In genomic region chr13:89834485-89834884, GRCm38 (mm10) we compare ENCODE assay signal across 19 mouse cellular contexts.
"Had no signal": no experiment of that assay in that cellular context is flagged by ENCODE, and none has a peak within 500 bp of the region (broad histone marks: within the 10 kb centered on the region; RNA-seq: fewer than 3 reads in every experiment).

No protein-coding gene starts in this region.

- H3K36me3 ChIP-seq: intestine, embryonic 15.5 days; kidney, embryonic 15.5 days; liver, embryonic 13.5 days; neural tube, embryonic 12.5 days; neural tube, embryonic 15.5 days had no signal

- H3K4me1 ChIP-seq: intestine, embryonic 15.5 days; kidney, embryonic 15.5 days; liver, embryonic 13.5 days; neural tube, embryonic 12.5 days; neural tube, embryonic 15.5 days had no signal

- H3K27me3 ChIP-seq: intestine, embryonic 15.5 days; kidney, embryonic 15.5 days; liver, embryonic 13.5 days; neural tube, embryonic 12.5 days; neural tube, embryonic 15.5 days had no signal

- ATAC-seq: intestine, embryonic 15.5 days had no signal

- H3K4me3 ChIP-seq: intestine, embryonic 15.5 days; kidney, embryonic 15.5 days; liver, embryonic 13.5 days; neural tube, embryonic 12.5 days; neural tube, embryonic 15.5 days had no signal

- H3K27ac ChIP-seq: intestine, embryonic 15.5 days; kidney, embryonic 15.5 days; liver, embryonic 13.5 days; macrophage; neural tube, embryonic 12.5 days; neural tube, embryonic 15.5 days had no signal

- H3K9ac ChIP-seq: intestine, embryonic 15.5 days; kidney, embryonic 15.5 days; liver, embryonic 13.5 days; lung, embryonic 14.5 days; neural tube, embryonic 12.5 days; neural tube, embryonic 15.5 days had no signal

- H3K4me2 ChIP-seq: intestine, embryonic 15.5 days; kidney, embryonic 15.5 days; liver, embryonic 13.5 days; lung, embryonic 14.5 days; midbrain, embryonic 11.5 days; neural tube, embryonic 12.5 days; neural tube, embryonic 15.5 days had no signal

- H3K9me3 ChIP-seq: intestine, embryonic 15.5 days; kidney, embryonic 15.5 days; liver, embryonic 13.5 days; neural tube, embryonic 12.5 days; neural tube, embryonic 15.5 days had no signal

- DNase-seq: kidney, adult 11 months; kidney, adult 8-10 months; kidney, postnatal 14 days; kidney, postnatal 4 days; left cerebral cortex, postnatal 4 days; liver, embryonic 13.5 days; lung, embryonic 14.5 days; lung, postnatal 10 days; midbrain, embryonic 14.5 days; retina, postnatal 1 day; thymus, adult 2 months; thymus, postnatal 14 days; thymus, postnatal 4 days had no signal
